Mouse (Mus musculus): Measurements from ENCODE around the gene Fam104a. TPM values are rescaled to one million over a fixed set of nuclear protein-coding genes. Genes with fewer than 3 reads are reported as not detected.

The Fam104a gene
- total RNA-seq, 1 experiment from 2014 or later: 25.7 TPM

DNA sequence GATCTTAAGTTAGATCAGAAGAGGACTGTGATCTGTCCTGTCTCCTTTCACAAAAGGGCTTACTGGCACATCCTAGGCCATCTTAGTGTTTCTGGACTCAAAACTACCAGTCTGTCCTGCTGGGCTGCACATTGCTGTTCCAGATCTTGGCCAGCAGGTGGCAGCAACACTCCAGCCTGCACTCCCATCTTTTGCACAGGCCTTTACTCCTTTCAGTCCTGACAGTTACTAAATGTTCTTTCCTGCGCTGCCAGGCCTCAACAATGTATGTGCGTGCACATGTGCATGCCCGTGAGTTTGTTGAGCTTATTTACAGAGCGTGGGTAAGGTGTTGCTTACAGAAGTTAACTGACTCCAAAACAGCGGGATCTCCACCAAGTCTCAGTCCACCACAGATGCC is 19.8 kb upstream of the Fam104a start:
- DNase-seq: peak; percentile 88

- no peak for DNase-seq
Measured at GRCm38 (mm10) chr11:113699643-113700042, 15.7 kb upstream of the Fam104a start.

DNA sequence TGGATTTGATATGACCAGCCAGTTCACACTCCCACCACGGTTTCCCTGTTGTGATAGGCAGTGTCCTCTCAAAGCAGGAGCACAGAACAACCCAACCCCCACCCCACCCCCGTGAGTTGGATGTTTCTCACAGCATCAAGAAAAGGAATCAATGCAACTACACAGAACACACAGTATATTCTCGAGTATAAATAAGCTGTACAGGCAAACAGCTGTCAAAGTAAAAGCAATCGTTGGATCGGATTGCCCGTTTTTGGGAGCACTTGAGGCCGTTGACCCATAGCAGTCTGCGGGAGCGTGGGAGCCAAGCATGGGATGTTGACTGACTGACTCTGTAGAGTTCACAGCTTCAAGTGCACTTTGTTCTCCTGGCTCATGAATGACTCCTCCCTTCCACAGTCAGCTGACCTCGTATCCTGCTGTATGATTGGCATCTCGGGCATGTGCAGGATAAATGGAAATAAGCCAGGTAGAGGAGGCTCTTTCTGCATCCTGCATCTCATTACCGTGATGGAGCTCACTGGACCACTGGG is 14.1 kb upstream of the Fam104a start:
- no peak for DNase-seq

DNA sequence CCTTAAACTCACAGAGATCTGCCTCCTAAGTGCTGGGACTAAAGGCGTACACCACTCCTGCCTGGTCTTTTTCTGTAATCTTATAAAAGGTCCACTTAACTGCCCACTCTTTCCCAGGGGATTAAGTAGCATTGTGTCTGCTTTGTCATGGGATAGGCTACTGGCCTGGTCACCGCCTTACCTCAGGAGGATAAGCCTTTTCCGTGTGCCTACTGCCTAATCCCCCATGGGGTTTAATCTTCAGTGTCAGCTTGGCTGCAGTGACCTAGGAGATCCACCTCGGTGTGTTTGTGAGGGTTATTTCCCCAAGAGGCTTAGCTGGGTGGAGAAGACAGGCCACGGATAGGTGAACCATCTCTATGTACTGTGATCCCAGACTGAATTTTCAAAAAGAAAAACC is 13.6 kb upstream of the Fam104a start:
- DNase-seq: no peak

GRCm38 (mm10) chr11:113691851-113692250 is 7.9 kb upstream of the Fam104a start:
- DNase-seq: no peak

DNA sequence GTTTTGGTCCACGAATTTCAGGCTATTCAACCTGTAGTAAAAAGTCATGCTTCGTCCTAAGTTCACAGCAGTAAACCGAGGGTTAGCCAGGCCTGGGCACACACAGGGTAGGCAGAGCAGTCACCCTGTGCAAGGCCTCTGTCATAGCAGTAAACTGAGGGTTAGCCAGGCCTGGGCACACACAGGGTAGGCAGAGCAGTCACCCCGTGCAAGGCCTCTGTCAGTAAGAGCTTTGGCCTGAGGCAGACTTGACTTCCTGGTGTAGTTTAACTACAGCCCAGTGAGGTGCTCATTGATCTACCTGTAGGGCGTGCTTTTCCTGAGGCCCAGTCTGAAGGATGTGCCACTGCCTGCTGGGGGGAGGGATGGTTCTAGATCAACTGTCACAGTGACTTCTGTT is 7.4 kb upstream of the Fam104a start:
- no peak for DNase-seq

DNA sequence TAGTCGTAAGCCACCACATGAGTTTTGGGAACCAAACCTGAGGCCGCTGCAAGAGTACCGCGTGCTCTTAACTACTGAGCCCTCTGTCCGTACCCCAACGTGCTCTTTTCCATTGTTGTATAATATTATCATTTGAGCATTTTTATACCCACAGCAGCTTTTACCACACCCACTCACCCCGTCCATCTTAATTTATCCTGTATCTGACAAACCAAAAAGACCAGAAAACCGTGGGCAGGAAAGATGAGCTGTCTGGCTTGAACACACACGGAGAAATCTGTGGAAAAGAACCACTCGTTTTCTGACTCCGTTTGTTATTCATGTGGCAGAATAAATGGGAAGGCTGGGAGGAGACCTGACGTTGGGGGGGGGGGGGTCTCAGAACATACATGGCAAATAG is 6.6 kb upstream of the Fam104a start:
- no peak for DNase-seq

DNA sequence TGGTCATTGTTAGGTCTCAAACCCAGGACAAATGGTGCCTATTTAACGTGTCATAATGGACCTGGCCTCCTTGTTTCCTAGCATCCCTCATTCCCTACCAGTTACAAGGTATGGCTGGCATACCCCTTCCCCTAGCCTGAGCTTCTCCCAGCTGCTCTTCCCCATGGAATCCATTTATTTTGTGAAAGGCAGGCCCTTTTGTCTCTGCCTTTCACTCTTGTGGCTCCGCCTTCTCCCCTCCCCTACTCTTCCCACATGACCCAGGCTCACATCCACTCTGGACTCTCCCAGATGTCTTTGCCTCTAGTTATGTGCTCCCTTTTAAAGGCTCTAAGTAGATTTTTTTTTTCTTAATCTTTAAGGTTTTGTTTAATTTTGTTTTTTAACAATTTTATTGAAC is 3.1 kb upstream of the Fam104a start:
- DNase-seq: no peak

- no peak for DNase-seq
Measured at GRCm38 (mm10) chr11:113684707-113685426, 912 bp upstream of the Fam104a start.

- DNase-seq: no peak
Measured at GRCm38 (mm10) chr11:113683627-113683956, 363 bp downstream of the Fam104a start.

DNA sequence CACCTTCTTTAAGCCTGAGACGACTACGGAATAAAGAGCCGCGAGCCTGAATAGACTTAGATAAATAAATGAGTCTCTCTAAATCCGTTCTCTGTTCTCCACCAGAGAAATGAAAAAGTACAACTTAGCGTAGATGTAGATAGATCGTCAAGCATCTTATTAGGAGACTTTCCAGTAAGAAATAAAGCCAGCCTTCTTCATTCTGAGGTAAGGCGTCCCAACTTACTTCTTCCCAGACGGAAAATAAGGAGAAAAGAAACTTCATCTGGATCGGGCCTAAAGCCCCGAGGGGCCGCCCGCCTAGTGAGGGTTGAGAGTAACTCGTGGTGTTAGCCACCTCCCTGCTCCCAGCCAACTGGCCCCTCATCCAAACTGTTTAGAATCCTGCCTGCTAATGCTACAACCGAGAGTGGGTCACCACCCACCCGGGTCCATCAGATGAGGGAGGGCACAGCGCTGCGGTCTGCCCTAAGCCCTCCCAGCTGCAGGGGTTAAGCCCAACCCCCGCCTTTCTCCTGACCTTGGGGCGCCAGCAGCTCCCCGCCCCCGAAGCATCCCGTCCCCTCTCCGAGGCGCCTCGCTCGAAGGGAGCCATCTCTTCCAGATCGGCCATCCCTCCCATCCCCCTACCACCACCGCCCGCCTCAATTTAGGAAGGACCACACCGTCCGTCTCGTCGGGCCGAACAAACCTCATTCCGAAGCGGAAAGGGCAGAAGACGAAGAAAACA is 893 bp downstream of the Fam104a start:
- DNase-seq: peak; percentile 88

GRCm38 (mm10) chr11:113681979-113682378 is 2.0 kb downstream of the Fam104a start:
- DNase-seq: no peak

DNA sequence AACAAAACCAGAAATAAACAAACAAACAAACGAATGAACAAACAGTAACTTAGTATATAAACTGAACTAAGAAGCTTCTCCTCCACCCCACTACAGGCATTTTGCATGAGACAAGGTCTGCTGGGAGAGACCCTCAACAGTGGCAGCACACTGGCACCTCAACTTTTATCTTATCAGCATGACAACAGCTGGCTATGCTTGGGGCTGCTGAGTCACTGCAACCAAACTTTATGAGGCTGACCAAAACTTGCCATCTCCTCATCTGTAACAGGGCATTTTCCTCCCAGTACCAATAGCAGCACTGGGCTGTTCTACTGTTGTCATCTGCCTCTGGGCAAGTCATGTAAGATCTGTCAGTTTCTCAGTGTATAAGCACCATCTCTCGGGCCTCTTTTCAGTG is 3.0 kb downstream of the Fam104a start:
- no peak for DNase-seq

- DNase-seq: no peak
Measured at GRCm38 (mm10) chr11:113678373-113678772, 5.6 kb downstream of the Fam104a start.

- DNase-seq: no peak
Measured at GRCm38 (mm10) chr11:113677378-113677777, 6.6 kb downstream of the Fam104a start.

DNA sequence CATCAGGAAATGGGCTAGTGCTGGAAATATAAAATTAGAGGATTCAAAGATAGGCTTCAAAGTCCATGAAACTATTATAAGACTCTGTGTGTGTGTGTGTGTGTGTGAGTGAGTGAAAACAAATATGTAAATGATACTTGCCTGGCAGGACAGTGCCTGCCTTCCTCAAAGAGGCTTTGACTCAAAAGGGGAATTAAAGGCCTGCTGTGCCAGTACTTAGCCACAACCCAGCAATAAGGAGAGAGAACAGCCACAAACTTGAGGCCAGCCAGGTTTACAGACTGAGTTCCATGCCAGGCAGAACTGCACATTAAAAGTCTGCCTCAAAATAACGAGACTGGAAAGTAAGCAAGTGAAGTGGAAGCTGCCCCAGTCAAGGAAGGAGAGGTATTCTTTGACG is 7.1 kb downstream of the Fam104a start:
- DNase-seq: no peak

DNA sequence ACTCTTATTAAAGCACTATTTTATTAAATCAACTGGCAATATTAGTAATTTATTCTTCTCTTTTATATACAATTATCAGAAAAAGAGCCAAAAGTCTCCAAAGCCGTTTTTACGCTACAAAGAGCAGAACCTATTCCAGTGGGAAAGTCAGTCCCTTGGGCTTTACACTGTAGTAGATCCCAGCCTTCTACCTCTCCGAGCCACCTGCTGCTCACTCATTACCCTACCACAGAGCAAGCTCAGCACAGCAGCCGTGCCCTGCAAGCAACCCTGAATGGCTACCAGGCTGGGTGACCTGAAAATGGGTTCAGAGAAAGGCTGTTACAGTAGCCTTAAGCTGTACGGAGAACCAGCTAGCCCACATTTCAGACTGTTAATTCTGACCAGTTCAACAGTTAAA is 9.4 kb downstream of the Fam104a start:
- no peak for DNase-seq

DNA sequence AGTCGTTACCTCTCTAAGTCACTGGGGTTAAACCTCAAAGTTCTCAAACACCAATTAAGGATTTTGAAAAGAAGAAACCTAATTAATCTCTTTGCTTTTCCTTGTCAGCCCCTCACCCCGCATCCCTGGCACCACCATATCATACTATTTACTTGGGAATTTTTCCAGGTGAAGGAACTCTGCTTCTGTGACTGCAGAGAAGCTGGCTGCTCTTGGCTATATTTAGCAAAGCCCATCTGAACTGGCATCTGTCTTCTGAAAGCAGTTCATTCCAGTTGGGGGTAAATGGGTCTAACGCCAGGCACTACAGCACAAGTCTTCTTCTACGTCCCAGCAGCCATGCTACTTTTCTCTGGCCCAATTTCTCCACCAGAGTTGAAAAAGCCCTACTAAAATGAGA is 10.3 kb downstream of the Fam104a start:
- no peak for DNase-seq

GRCm38 (mm10) chr11:113669711-113670110 is 14.2 kb downstream of the Fam104a start:
- DNase-seq: no peak

DNA sequence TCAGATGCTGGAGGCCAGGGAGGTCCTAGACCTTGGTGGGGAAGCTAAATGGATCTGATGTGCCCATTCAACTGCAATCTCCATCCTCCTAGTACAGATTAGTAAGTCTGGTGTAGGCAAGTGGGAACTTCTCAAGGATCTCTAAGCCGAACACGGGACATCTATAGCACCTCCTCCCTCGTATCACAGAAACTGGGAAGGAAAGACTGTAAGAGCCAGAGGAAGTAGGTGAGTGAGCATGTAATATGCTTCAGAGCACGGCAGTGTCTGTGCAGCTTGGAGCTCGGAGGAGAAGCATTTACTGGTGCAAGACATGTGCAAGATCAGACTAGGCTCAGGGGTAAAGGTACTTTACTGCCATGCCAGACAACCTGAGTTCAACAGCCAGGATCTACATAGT is 15.1 kb downstream of the Fam104a start:
- DNase-seq: no peak

DNA sequence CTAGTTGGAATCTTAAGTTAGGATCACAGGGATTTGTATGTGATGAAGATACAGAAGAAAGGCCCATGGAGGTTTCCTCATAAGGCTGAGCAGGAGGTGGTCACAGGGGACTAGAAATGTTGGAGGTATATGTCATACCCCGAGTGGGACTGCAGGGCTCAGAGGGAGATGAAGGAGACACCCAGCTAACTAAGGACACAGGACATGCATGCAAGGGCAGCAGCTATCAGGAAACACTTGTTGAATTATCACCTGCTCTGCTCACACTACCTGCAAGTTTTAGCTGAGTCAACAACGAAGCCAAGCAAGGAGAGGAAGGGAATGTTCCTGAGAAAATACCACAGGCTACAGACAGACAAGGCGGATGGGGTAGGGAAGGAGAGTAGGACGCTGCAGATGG is 16.3 kb downstream of the Fam104a start:
- no peak for DNase-seq

GRCm38 (mm10) chr11:113667122-113667521 is 16.8 kb downstream of the Fam104a start:
- no peak for DNase-seq

GRCm38 (mm10) chr11:113666648-113667047 is 17.3 kb downstream of the Fam104a start:
- peak; percentile 55 for DNase-seq

- DNase-seq: no peak
Measured at GRCm38 (mm10) chr11:113666205-113666604, 17.8 kb downstream of the Fam104a start.

Data from adrenal gland, postnatal 14 days (tissue).